Mouse (Mus musculus) adrenal gland, postnatal 36 days (tissue): ENCODE results near the gene Pth1r. TPM values are rescaled to one million over a fixed set of nuclear protein-coding genes. Genes with fewer than 3 reads are reported as not detected.

Source experiments
- DNase-seq, 2 experiments: peaks; one replicate each; pipeline ENCODE4 v3.0.0; 2021; ENCODE audit warnings: mixed read lengths in 1 of 2
- total RNA-seq, 2 experiments: library from RNA; stranded (reverse); gene quantifications; 2 replicates each; pipeline ENCODE4 v1.2.3; 2021

Pth1r gene
- total RNA-seq, 2 experiments from 2014 or later: 12.5 to 23.1 TPM

- DNase-seq: peak; percentile 37 to 66
Measured at GRCm38 (mm10) chr9:110716775-110717174, 30.2 kb downstream of the Pth1r start.

GRCm38 (mm10) chr9:110715426-110715825 is 31.5 kb downstream of the Pth1r start:
- DNase-seq: no peak

GRCm38 (mm10) chr9:110713389-110713788 is 33.6 kb downstream of the Pth1r start:
- no peak for DNase-seq

GRCm38 (mm10) chr9:110712545-110712944 is 34.4 kb downstream of the Pth1r start:
- no peak for DNase-seq

- DNase-seq: no peak
Measured at GRCm38 (mm10) chr9:110711996-110712395, 34.9 kb downstream of the Pth1r start.

GRCm38 (mm10) chr9:110711532-110711931 is 35.4 kb downstream of the Pth1r start:
- no peak for DNase-seq

GRCm38 (mm10) chr9:110709640-110710258 is 37.2 kb downstream of the Pth1r start:
- peak; percentile 71 to 81 for DNase-seq

- no peak for DNase-seq
Measured at GRCm38 (mm10) chr9:110706784-110707183, 40.2 kb downstream of the Pth1r start.

- no peak for DNase-seq
Measured at GRCm38 (mm10) chr9:110703951-110704350, 43.0 kb downstream of the Pth1r start.

- no peak for DNase-seq
Measured at GRCm38 (mm10) chr9:110702848-110703247, 44.1 kb downstream of the Pth1r start.

- DNase-seq: no peak
Measured at GRCm38 (mm10) chr9:110701114-110702032, 45.6 kb downstream of the Pth1r start.

GRCm38 (mm10) chr9:110699574-110699973 is 47.4 kb downstream of the Pth1r start:
- no peak for DNase-seq

- no peak for DNase-seq
Measured at GRCm38 (mm10) chr9:110697465-110697864, 49.5 kb downstream of the Pth1r start.

- no peak for DNase-seq
Measured at GRCm38 (mm10) chr9:110696427-110696826, 50.5 kb downstream of the Pth1r start.

- DNase-seq: no peak
Measured at GRCm38 (mm10) chr9:110695165-110695755, 51.7 kb downstream of the Pth1r start.

GRCm38 (mm10) chr9:110689261-110689779 is 57.6 kb downstream of the Pth1r start:
- DNase-seq: no peak

GRCm38 (mm10) chr9:110687846-110688245 is 59.1 kb downstream of the Pth1r start:
- peak in 1 of 2 experiments; percentile 32 for DNase-seq

- no peak for DNase-seq
Measured at GRCm38 (mm10) chr9:110687061-110687460, 59.9 kb downstream of the Pth1r start.

- no peak for DNase-seq
Measured at GRCm38 (mm10) chr9:110686472-110686871, 60.5 kb downstream of the Pth1r start.

GRCm38 (mm10) chr9:110685591-110685990 is 61.4 kb downstream of the Pth1r start:
- DNase-seq: peak; percentile 67 to 71

GRCm38 (mm10) chr9:110685187-110685586 is 61.8 kb downstream of the Pth1r start:
- DNase-seq: peak; percentile 61 to 78

GRCm38 (mm10) chr9:110684100-110684831 is 62.7 kb downstream of the Pth1r start:
- DNase-seq: peak; percentile 63 to 74
